Mouse (Mus musculus): ENCODE measurements around the gene Cebpg. TPM values are rescaled to one million over a fixed set of nuclear protein-coding genes. Genes with fewer than 3 reads are reported as not detected.

Cebpg gene
- polyA plus RNA-seq, 1 experiment: 25.1 TPM

DNA sequence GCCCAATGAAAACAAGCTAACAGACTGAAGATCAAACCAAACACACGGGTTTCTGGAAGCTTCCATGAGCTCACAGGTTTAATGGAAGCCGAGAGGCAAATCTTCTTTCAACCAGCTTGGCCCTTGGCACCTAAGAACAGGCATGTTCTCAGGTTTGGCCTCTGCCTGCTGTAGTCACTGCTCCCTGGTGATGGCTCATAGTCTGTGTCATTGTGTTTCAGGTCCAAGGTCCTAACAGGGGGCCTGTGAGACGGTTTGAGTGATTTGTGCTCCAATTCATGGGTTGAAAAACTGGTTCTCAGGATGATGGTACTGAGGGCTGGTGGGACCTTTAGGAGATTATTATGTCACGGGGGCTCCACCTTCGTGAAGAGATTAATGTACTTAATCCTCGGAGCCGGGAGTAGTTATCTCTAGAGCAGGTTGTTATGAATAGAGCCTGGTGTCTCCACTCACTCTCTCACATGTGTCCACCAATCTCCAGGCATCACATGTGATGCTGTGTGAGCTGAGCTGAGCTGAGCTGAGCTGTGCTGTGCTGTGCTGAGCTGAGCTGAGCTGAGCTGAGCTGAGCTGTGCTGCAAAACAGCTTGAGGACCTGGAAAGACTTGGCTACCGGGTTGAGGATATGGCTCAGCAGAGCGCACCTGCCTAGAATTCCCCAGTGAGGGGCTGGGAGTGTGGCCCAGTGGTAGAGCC lies 25.2 kb upstream of the Cebpg start:
- H3K27ac ChIP-seq (ENCODE audit: insufficient read depth, low read length): no peak overlapping the region
- WGBS: 80% methylated on average over 9 of the region's 9 CpGs

GRCm38 (mm10) chr7:35080843-35081338 lies 24.5 kb upstream of the Cebpg start:
- Histone ChIP-seq H3K27me3 (ENCODE audit: control insufficient read depth, insufficient read depth, low read length) (no peaks in the 10 kb centered on the region), H3K27ac (ENCODE audit: insufficient read depth, low read length) (no peak overlapping the region), H3K4me3 (replicated peaks; ENCODE audit: insufficient read depth, low read depth, low read length) (no peak overlapping the region), H3K4me1 (ENCODE audit: control insufficient read depth, insufficient read depth, low read length) (no peaks in the 10 kb centered on the region)
- no peak for DNase-seq
- TF ChIP-seq CTCF (IDR thresholded peaks at IDR 0.05; ENCODE audit: borderline replicate concordance, insufficient read depth, low read depth, low read length) (no peak), POLR2A (IDR thresholded peaks at IDR 0.05; ENCODE audit: borderline replicate concordance, insufficient read depth, low read length) (no peak)
- WGBS: 44% methylated on average over 10 of the region's 10 CpGs

More for the DNA sequence above, 25.2 kb upstream of the Cebpg start:
- no peak overlapping the region for H3K4me3 ChIP-seq (replicated peaks; ENCODE audit: insufficient read depth, low read depth, low read length)
- H3K4me1 ChIP-seq (ENCODE audit: control insufficient read depth, insufficient read depth, low read length): no peaks in the 10 kb centered on the region
- TF ChIP-seq POLR2A (IDR thresholded peaks at IDR 0.05; ENCODE audit: borderline replicate concordance, insufficient read depth, low read length) (no peak), CTCF (IDR thresholded peaks at IDR 0.05; ENCODE audit: borderline replicate concordance, insufficient read depth, low read depth, low read length) (no peak)
- H3K27me3 ChIP-seq (ENCODE audit: control insufficient read depth, insufficient read depth, low read length): no peaks in the 10 kb centered on the region
- DNase-seq: no peak

GRCm38 (mm10) chr7:35076645-35077044 lies 20.3 kb upstream of the Cebpg start:
- 37% methylated on average over 5 of the region's 5 CpGs for WGBS
- DNase-seq: no peak
- no peak overlapping the region for H3K4me3 ChIP-seq (replicated peaks; ENCODE audit: insufficient read depth, low read depth, low read length)
- H3K4me1 ChIP-seq (ENCODE audit: control insufficient read depth, insufficient read depth, low read length): no peaks in the 10 kb centered on the region
- 0 out of 2 replicates have a peak overlapping the region, but pooled peaks have one; percentile 13 for H3K27ac ChIP-seq (ENCODE audit: insufficient read depth, low read length)
- no peaks in the 10 kb centered on the region for H3K27me3 ChIP-seq (ENCODE audit: control insufficient read depth, insufficient read depth, low read length)
- no peak for TF ChIP-seq CTCF (IDR thresholded peaks at IDR 0.05; ENCODE audit: borderline replicate concordance, insufficient read depth, low read depth, low read length)
- no peak for TF ChIP-seq POLR2A (IDR thresholded peaks at IDR 0.05; ENCODE audit: borderline replicate concordance, insufficient read depth, low read length)

- DNase-seq: no peak
Measured at GRCm38 (mm10) chr7:35066640-35067212, 10.4 kb upstream of the Cebpg start.

GRCm38 (mm10) chr7:35065958-35066357 lies 9.6 kb upstream of the Cebpg start:
- Histone ChIP-seq H3K27ac (ENCODE audit: insufficient read depth, low read length) (no peak overlapping the region), H3K4me3 (replicated peaks; ENCODE audit: insufficient read depth, low read depth, low read length) (no peak overlapping the region), H3K27me3 (ENCODE audit: control insufficient read depth, insufficient read depth, low read length) (no peaks in the 10 kb centered on the region), H3K4me1 (ENCODE audit: control insufficient read depth, insufficient read depth, low read length) (no peaks in the 10 kb centered on the region)
- 90% methylated on average over 3 of the region's 3 CpGs for WGBS
- TF ChIP-seq CTCF (IDR thresholded peaks at IDR 0.05; ENCODE audit: borderline replicate concordance, insufficient read depth, low read depth, low read length) (no peak), POLR2A (IDR thresholded peaks at IDR 0.05; ENCODE audit: borderline replicate concordance, insufficient read depth, low read length) (no peak)
- no peak for DNase-seq

More at GRCm38 (mm10) chr7:35066640-35067212, 10.4 kb upstream of the Cebpg start:
- Histone ChIP-seq H3K27me3 (ENCODE audit: control insufficient read depth, insufficient read depth, low read length) (no peaks in the 10 kb centered on the region), H3K4me1 (ENCODE audit: control insufficient read depth, insufficient read depth, low read length) (no peaks in the 10 kb centered on the region), H3K4me3 (replicated peaks; ENCODE audit: insufficient read depth, low read depth, low read length) (no peak overlapping the region), H3K27ac (ENCODE audit: insufficient read depth, low read length) (no peak overlapping the region)
- 37% methylated on average over 8 of the region's 8 CpGs for WGBS
- TF ChIP-seq CTCF (IDR thresholded peaks at IDR 0.05; ENCODE audit: borderline replicate concordance, insufficient read depth, low read depth, low read length): no peak
- no peak for TF ChIP-seq POLR2A (IDR thresholded peaks at IDR 0.05; ENCODE audit: borderline replicate concordance, insufficient read depth, low read length)

DNA sequence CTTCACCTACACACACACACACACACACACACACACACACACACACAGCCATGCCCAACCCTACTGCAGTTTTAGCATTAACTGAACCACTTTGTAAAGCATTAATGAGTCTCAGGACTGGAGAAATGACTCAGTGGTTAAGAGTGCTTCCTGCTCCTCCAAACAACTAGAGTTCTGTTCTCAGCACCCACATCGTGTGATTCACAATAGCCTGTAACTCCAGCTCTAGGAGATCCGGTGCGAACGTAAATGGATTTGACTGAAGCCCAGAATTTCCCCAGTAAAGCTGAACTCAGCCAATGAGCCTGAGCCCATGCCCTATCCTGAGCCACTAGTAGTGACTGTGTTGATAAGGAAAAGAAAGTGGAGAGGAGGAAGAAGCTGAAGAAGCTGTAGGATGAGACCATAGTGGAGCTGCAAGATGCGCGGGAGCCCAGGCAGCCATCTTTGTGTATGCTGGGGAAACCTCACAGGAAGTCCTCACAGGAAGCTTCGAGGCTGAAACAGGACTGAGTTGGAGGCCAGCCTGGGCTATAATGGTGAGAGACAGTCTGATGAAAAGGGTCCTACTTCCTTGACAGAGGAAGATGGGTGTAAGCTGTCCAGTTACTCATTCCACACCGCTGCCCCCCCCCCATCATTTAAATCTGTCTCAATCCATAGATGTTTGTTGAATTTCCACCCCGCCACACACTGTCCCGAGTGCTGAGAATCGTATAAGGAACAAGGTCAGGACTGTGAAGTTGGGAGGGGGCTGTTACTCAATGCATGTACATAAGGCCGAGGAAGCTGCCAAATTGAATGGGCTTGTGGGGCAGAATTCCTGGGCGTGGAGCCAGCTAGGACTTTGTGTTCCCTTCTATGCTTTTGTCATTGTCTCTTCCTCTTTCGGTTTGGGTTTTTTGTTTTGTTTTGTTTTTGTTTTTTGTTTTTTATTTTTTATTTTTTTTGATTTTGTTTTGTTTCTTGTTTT lies 8.2 kb upstream of the Cebpg start:
- H3K27me3 ChIP-seq (ENCODE audit: control insufficient read depth, insufficient read depth, low read length): no peaks in the 10 kb centered on the region
- no peak for TF ChIP-seq POLR2A (IDR thresholded peaks at IDR 0.05; ENCODE audit: borderline replicate concordance, insufficient read depth, low read length)
- no peak for TF ChIP-seq CTCF (IDR thresholded peaks at IDR 0.05; ENCODE audit: borderline replicate concordance, insufficient read depth, low read depth, low read length)
- H3K4me1 ChIP-seq (ENCODE audit: control insufficient read depth, insufficient read depth, low read length): no peaks in the 10 kb centered on the region
- no peak overlapping the region for H3K27ac ChIP-seq (ENCODE audit: insufficient read depth, low read length)
- WGBS: 51% methylated on average over 14 of the region's 14 CpGs
- H3K4me3 ChIP-seq (replicated peaks; ENCODE audit: insufficient read depth, low read depth, low read length): no peak overlapping the region
- DNase-seq: no peak

DNA sequence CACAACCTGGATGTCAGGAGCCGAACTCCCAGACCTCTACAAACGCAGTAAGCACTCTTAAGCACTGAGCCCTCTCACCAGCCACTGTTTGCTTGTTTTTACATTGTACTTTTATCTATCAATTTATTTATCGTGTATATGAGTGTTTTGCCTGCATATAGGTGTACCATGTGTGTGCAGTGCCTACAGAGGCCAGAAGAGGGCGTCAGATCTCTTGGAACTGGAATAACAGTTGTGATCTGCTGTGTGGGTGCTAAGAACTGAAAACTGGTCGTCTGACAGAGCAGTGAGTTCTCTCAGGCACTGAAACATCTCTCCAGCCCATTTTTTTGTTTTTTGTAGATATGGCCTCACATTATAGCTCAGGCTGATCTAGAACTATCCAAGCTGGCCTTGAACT lies 3.1 kb upstream of the Cebpg start:
- TF ChIP-seq CTCF (IDR thresholded peaks at IDR 0.05; ENCODE audit: borderline replicate concordance, insufficient read depth, low read depth, low read length): peak; percentile 14; the same call in 1 of the 2 replicates
- no peak for TF ChIP-seq POLR2A (IDR thresholded peaks at IDR 0.05; ENCODE audit: borderline replicate concordance, insufficient read depth, low read length)
- no peak for DNase-seq
- no peaks in the 10 kb centered on the region for H3K4me1 ChIP-seq (ENCODE audit: control insufficient read depth, insufficient read depth, low read length)
- no peak overlapping the region for H3K4me3 ChIP-seq (replicated peaks; ENCODE audit: insufficient read depth, low read depth, low read length)
- WGBS: 69% methylated on average over 5 of the region's 5 CpGs
- H3K27ac ChIP-seq (ENCODE audit: insufficient read depth, low read length): no peak overlapping the region
- no peaks in the 10 kb centered on the region for H3K27me3 ChIP-seq (ENCODE audit: control insufficient read depth, insufficient read depth, low read length)
